Mouse (Mus musculus): ENCODE data around the gene Pcolce.

DNA sequence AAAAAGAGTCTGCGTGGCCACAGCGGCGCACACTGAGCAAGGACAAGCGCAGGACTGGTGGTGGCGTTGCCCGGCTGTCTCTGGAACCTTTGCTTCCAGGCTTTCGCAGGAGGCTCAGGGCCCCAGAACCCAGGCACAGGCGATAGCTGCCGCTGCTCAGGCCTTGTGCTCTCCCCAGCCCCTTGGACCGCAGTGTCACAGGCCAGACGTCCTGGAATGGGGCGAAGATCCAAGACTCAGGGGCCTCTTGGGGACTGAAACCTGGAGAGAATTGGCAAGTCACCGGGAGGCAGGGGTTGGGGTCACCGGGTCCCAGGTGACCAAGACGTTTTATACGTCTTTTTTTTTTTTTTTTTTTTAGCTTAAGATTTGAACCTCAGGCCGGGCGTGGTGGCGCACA is 30.9 kb upstream of the Pcolce start:
- TF ChIP-seq CTCF (IDR thresholded peaks at IDR 0.05 in 2 of 3, conservative IDR thresholded peaks at IDR 0.05 in 1 of 3; ENCODE audit: control insufficient read depth in 1 of 3, insufficient read depth in 1 of 3, low read depth in 2 of 3, low read length in 3 of 3, poor library complexity in 1 of 3, severe bottlenecking in 1 of 3) (no peak), CHD1 (IDR thresholded peaks at IDR 0.05; ENCODE audit: low read depth, low read length) (no peak), JUND (IDR thresholded peaks at IDR 0.05; ENCODE audit: low read depth, low read length) (no peak), SMC3 (IDR thresholded peaks at IDR 0.05; ENCODE audit: low read depth, low read length) (no peak), GATA1 (IDR thresholded peaks at IDR 0.05; ENCODE audit: low read depth, low read length) (no peak), USF2 (IDR thresholded peaks at IDR 0.05; ENCODE audit: borderline replicate concordance in 1 of 2, insufficient read depth in 1 of 2, low read depth in 1 of 2, low read length in 2 of 2) (no peak), POLR2A (IDR thresholded peaks at IDR 0.05; ENCODE audit: control insufficient read depth in 1 of 2, insufficient read depth in 1 of 2, low read depth in 1 of 2, low read length in 2 of 2, poor library complexity in 1 of 2) (no peak), ZMIZ1 (IDR thresholded peaks at IDR 0.05; ENCODE audit: low read depth, low read length) (no peak)

All from MEL (cell line).